Mouse (Mus musculus): Measurements from ENCODE around the gene Ntng1.
A peak's percentile ranks its signal among the peaks of the same experiment; 100 is the strongest.

DNA sequence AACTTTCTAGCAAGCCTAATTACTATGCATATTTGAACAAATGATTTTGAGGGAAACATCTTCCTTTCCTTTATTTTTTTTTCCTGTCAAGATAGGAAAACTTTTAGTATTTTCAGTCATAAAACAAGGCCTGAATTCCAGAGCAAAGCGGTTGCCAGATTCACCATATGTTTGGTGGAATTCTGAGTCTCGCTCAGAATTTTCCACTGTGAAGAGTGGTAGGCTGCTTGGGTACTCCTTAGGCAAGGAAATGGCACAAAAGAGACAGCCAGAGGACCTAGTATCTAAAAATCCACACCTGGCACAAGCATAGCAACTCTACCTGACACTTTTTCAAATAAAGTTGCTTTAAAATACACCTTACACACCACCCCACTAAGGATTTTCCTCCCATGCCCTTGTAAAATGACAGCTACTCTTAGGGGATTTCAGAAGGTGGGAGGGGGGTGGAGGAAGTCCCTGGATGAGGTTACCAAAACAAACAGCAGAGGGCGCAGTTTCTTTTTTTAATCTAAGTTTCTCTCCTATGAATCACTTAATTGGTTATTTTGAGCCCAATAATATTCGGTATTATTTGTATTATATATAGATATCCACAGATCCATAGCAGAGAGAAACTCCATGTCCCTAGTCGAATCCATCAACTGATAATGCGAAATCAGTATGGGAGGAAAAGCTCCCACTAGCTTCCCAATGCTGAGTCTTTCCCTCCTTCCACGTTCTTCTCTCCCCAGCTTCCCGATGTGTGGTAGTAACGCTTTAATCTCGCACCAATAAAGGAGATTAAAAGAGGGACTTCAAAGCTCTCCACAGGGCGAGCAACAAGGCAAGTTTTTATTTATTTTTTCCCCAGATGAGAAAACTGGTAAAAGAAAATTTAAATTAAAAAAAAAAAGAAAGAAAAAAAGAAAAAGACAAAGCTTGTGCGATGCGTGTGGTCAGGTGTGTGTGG, 2.2 kb downstream of the Ntng1 start:
- TF ChIP-seq POLR2A (IDR thresholded peaks at IDR 0.05; ENCODE audit: borderline replicate concordance, extremely low read depth, insufficient read depth, insufficient read length, poor library complexity, severe bottlenecking) = no peak
- peak; percentile 57; the same call in 1 of the 2 replicates for TF ChIP-seq CTCF (IDR thresholded peaks at IDR 0.05; ENCODE audit: borderline replicate concordance, extremely low read depth, insufficient read depth, insufficient read length)
